Comparison of ENCODE assay signal across 8 mouse cellular contexts in the genomic region with DNA sequence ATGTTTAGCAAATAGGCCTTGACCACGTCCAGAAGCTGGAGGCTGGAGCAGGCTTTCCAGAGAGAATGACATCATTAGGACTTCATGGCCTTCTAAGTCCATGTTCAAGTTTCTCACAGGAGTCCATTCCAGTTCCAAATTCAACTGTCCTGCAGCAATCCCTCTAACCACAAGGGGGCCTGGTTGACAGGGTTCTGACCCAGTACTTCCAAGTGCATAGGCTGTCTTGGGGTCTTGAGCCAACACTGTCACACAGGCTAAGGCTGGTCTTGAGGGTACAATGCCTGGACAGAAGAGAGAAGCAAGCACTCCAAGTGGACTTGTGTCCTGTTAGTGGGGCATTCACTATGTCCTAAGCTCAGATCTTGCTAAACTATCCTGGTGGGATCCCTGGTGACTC.
DNase-seq lines count a peak whose midpoint lies in the region; ATAC-seq lines count a peak whose summit lies in the region.

No protein-coding gene starts in this region.

- intact Hi-C loops in left cerebral cortex, postnatal 36 days (cut with DNase I): no loop called here

- no peaks in the 10 kb centered on the region for H3K4me1 ChIP-seq in neural tube, embryonic 11.5 days (ENCODE audit: control insufficient read depth, insufficient read depth, low read length)

- no peak overlapping the region for H3K27ac ChIP-seq in neural tube, embryonic 11.5 days (ENCODE audit: low read depth, low read length)

- H3K27me3 ChIP-seq in neural tube, embryonic 11.5 days (ENCODE audit: control insufficient read depth, insufficient read depth, low read length): no peaks in the 10 kb centered on the region

- H3K9ac ChIP-seq in neural tube, embryonic 11.5 days (ENCODE audit: low read length): no peak overlapping the region

- peak; percentile 1 for DNase-seq in cerebellum, adult 11 months
- DNase-seq in cerebellum, adult 11-12 months: no peak
- peak; percentile 20 to 46 for DNase-seq in left cerebral cortex, adult 18-20 months (ENCODE audit: low spot score in 2 of 2)
- no peak for DNase-seq in left cerebral cortex, postnatal 36 days (ENCODE audit: low spot score in 2 of 2)
- DNase-seq in adipocyte (ENCODE audit: low spot score): peak; percentile 10
- peak; percentile 15 for DNase-seq in kidney, adult 18-20 months
- peak; percentile 18 for DNase-seq in neural tube, embryonic 11.5 days (ENCODE audit: low spot score)
- DNase-seq in MN1 (ENCODE audit: low spot score): no peak

- H3K4me2 ChIP-seq in neural tube, embryonic 11.5 days (ENCODE audit: low read depth): no peak overlapping the region

- no peak for ATAC-seq in neural tube, embryonic 11.5 days (ENCODE audit: insufficient read depth, low FRiP score, low TSS enrichment)

- H3K4me3 ChIP-seq in neural tube, embryonic 11.5 days (ENCODE audit: low read depth, low read length): no peak overlapping the region

- 63% methylated on average over 1 of the region's 1 CpGs for WGBS in neural tube, embryonic 11.5 days

- no peaks in the 10 kb centered on the region for H3K36me3 ChIP-seq in neural tube, embryonic 11.5 days (ENCODE audit: control insufficient read depth, insufficient read depth, low read length)

- H3K9me3 ChIP-seq in neural tube, embryonic 11.5 days (ENCODE audit: control insufficient read depth, low read length): no peaks in the 10 kb centered on the region

Comparison
In these comparisons a context has a peak if more than half of its experiments do, and no peak if none do; other contexts are left out.
1. DNase-seq: peak in cerebellum, adult 11 months (single experiment), left cerebral cortex, adult 18-20 months (2 of 2), adipocyte (single experiment), kidney, adult 18-20 months (single experiment) and neural tube, embryonic 11.5 days (single experiment); none in cerebellum, adult 11-12 months (single experiment), left cerebral cortex, postnatal 36 days (0 of 2) and MN1 (single experiment).